Mouse (Mus musculus) MEL (cell line): ENCODE measurements around the gene Zmiz1. TPM values are rescaled to one million over a fixed set of nuclear protein-coding genes. Genes with fewer than 3 reads are reported as not detected.

Source experiments
- DNase-seq: peaks from one replicate; pipeline ENCODE4 v3.0.0; 2011; ENCODE audit warnings: low read depth, low spot score
- H3K27ac ChIP-seq: 2 replicates; pipeline ENCODE4 v1.5.1; 2012; ENCODE audit warnings: low read depth, mild to moderate bottlenecking, control low read depth, low read length, moderate library complexity; ENCODE audit not compliant: control insufficient read depth
- H3K27me3 ChIP-seq, 2 experiments: fragments of 150-350 bp in 1 of 2; sonication (generic) in 1 of 2; 2 replicates each; pipeline ENCODE4 v1.6.1; 2012; ENCODE audit warnings: low read length in 2 of 2, mild to moderate bottlenecking in 2 of 2, improper control_type of control experiment in 1 of 2, moderate library complexity in 1 of 2; ENCODE audit not compliant: insufficient read depth in 2 of 2, control insufficient read depth in 1 of 2
- H3K36me3 ChIP-seq, 2 experiments: 2 replicates each; pipeline ENCODE4 v1.6.1; 2012 to 2014; ENCODE audit warnings: low read length in 2 of 2, improper control_type of control experiment in 1 of 2, inconsistent platforms in 1 of 2, mild to moderate bottlenecking in 1 of 2; ENCODE audit not compliant: insufficient read depth in 2 of 2, control insufficient read depth in 1 of 2
- H3K4me1 ChIP-seq, 2 experiments: fragments of 150-350 bp in 1 of 2; sonication (generic) in 1 of 2; 2 replicates each; pipeline ENCODE4 v1.6.1; 2012; ENCODE audit warnings: low read length in 2 of 2, improper control_type of control experiment in 1 of 2, mild to moderate bottlenecking in 1 of 2; ENCODE audit not compliant: insufficient read depth in 2 of 2, control insufficient read depth in 1 of 2
- H3K4me3 ChIP-seq, 2 experiments: fragments of 150-350 bp in 1 of 2; sonication (generic) in 1 of 2; 2 replicates each; pipeline ENCODE4 v1.5.1; 2012; ENCODE audit warnings: low read depth in 2 of 2, low read length in 2 of 2, mild to moderate bottlenecking in 2 of 2, moderate library complexity in 2 of 2, control low read depth in 1 of 2, improper control_type of control experiment in 1 of 2; ENCODE audit not compliant: control insufficient read depth in 1 of 2, insufficient read depth in 1 of 2
- H3K79me2 ChIP-seq: 2 replicates; pipeline ENCODE4 v1.6.1; 2012; ENCODE audit warnings: mild to moderate bottlenecking, low read length, moderate library complexity; ENCODE audit not compliant: control insufficient read depth, poor library complexity, insufficient read depth
- H3K9ac ChIP-seq: 2 replicates; pipeline ENCODE4 v1.6.1; 2012; ENCODE audit warnings: low read depth, mild to moderate bottlenecking, control low read depth, low read length, moderate library complexity; ENCODE audit not compliant: control insufficient read depth, poor library complexity, severe bottlenecking
- H3K9me3 ChIP-seq: fragments of 150-350 bp; sonication (generic); replicated peaks from 2 replicates; pipeline ENCODE4 v1.6.1; 2012; ENCODE audit warnings: mild to moderate bottlenecking, low read length, improper control_type of control experiment, moderate library complexity; ENCODE audit not compliant: insufficient read depth
- BHLHE40 ChIP-seq: IDR thresholded peaks from 2 replicates; pipeline ENCODE4 v1.6.1; 2012; ENCODE audit warnings: low read depth, mild to moderate bottlenecking, inconsistent platforms, low read length, improper control_type of control experiment, borderline replicate concordance
- CHD1 ChIP-seq: IDR thresholded peaks from 2 replicates; pipeline ENCODE4 v1.6.1; 2012; ENCODE audit warnings: low read depth, mild to moderate bottlenecking, inconsistent platforms, low read length, improper control_type of control experiment
- CHD2 ChIP-seq: IDR thresholded peaks from 2 replicates; pipeline ENCODE4 v1.6.1; 2011; ENCODE audit warnings: low read length, improper control_type of control experiment
- CTCF ChIP-seq, 3 experiments: IDR thresholded peaks in 2 of 3; conservative IDR thresholded peaks in 1 of 3; 2 replicates each; pipeline ENCODE4 v1.5.1; 2011 to 2012; ENCODE audit warnings: low read length in 3 of 3, low read depth in 2 of 3, mild to moderate bottlenecking in 2 of 3, improper control_type of control experiment in 1 of 3, inconsistent platforms in 1 of 3, mixed read lengths in 1 of 3, moderate library complexity in 1 of 3; ENCODE audit not compliant: control insufficient read depth in 1 of 3, insufficient read depth in 1 of 3, poor library complexity in 1 of 3, severe bottlenecking in 1 of 3
- E2F4 ChIP-seq: IDR thresholded peaks from 2 replicates; pipeline ENCODE4 v1.6.1; 2011; ENCODE audit warnings: low read depth, low read length, improper control_type of control experiment, borderline replicate concordance
- ELF1 ChIP-seq: IDR thresholded peaks from 2 replicates; pipeline ENCODE4 v1.6.1; 2014; ENCODE audit warnings: low read depth, mild to moderate bottlenecking, inconsistent platforms, low read length, improper control_type of control experiment, moderate library complexity
- EP300 ChIP-seq, 2 experiments: IDR thresholded peaks; 2 replicates each; pipeline ENCODE4 v1.6.1; 2011; ENCODE audit warnings: improper control_type of control experiment in 2 of 2, low read length in 2 of 2, low read depth in 1 of 2, mild to moderate bottlenecking in 1 of 2
- ETS1 ChIP-seq: IDR thresholded peaks from 2 replicates; pipeline ENCODE4 v1.6.1; 2012; ENCODE audit warnings: low read depth, mild to moderate bottlenecking, inconsistent platforms, low read length, improper control_type of control experiment, moderate library complexity
- HCFC1 ChIP-seq: IDR thresholded peaks from 2 replicates; pipeline ENCODE4 v1.6.1; 2012; ENCODE audit warnings: low read depth, mild to moderate bottlenecking, inconsistent platforms, low read length, improper control_type of control experiment, moderate library complexity
- JUND ChIP-seq: IDR thresholded peaks from 2 replicates; pipeline ENCODE4 v1.6.1; 2011; ENCODE audit warnings: low read depth, mild to moderate bottlenecking, improper control_type of control experiment, low read length
- KAT2A ChIP-seq: conservative IDR thresholded peaks from 2 replicates; pipeline ENCODE4 v1.6.1; 2012; ENCODE audit warnings: low read depth, low read length, improper control_type of control experiment, inconsistent platforms
- MAFK ChIP-seq: IDR thresholded peaks from 2 replicates; pipeline ENCODE4 v1.6.1; 2011; ENCODE audit warnings: low read depth, mild to moderate bottlenecking, low read length, improper control_type of control experiment, borderline replicate concordance
- MAX ChIP-seq: IDR thresholded peaks from 2 replicates; pipeline ENCODE4 v1.6.1; 2011; ENCODE audit warnings: low read length, improper control_type of control experiment
- MYB ChIP-seq: IDR thresholded peaks from 2 replicates; pipeline ENCODE4 v1.6.1; 2011; ENCODE audit warnings: mild to moderate bottlenecking, low read depth, low read length, improper control_type of control experiment
- MYC ChIP-seq: IDR thresholded peaks from 2 replicates; pipeline ENCODE4 v1.6.1; 2011; ENCODE audit warnings: low read depth, mild to moderate bottlenecking, low read length, improper control_type of control experiment, moderate library complexity
- NRF1 ChIP-seq: IDR thresholded peaks from 2 replicates; pipeline ENCODE4 v1.6.1; 2014; ENCODE audit warnings: low read depth, mild to moderate bottlenecking, inconsistent platforms, low read length, improper control_type of control experiment, moderate library complexity; ENCODE audit not compliant: poor library complexity, insufficient read depth, severe bottlenecking
- POLR2A ChIP-seq, 2 experiments: IDR thresholded peaks; 2 replicates each; pipeline ENCODE4 v1.6.1; 2011 to 2012; ENCODE audit warnings: low read length in 2 of 2, mild to moderate bottlenecking in 2 of 2, control low read depth in 1 of 2, improper control_type of control experiment in 1 of 2, low read depth in 1 of 2, moderate library complexity in 1 of 2; ENCODE audit not compliant: control insufficient read depth in 1 of 2, insufficient read depth in 1 of 2, poor library complexity in 1 of 2
- POLR2AphosphoS2 ChIP-seq: IDR thresholded peaks from 2 replicates; pipeline ENCODE4 v1.6.1; 2011; ENCODE audit warnings: low read length, improper control_type of control experiment
- POLR2AphosphoS5 ChIP-seq: IDR thresholded peaks from 2 replicates; pipeline ENCODE4 v1.6.1; 2012; ENCODE audit warnings: low read depth, borderline replicate concordance, mild to moderate bottlenecking, inconsistent platforms, low read length, moderate library complexity, mixed read lengths
- RAD21 ChIP-seq: IDR thresholded peaks from 2 replicates; pipeline ENCODE4 v1.6.1; 2011; ENCODE audit warnings: mild to moderate bottlenecking, low read depth, low read length, improper control_type of control experiment
- RCOR1 ChIP-seq: IDR thresholded peaks from 2 replicates; pipeline ENCODE4 v1.6.1; 2012; ENCODE audit warnings: low read depth, mild to moderate bottlenecking, inconsistent platforms, low read length, improper control_type of control experiment
- SIN3A ChIP-seq: IDR thresholded peaks from 2 replicates; pipeline ENCODE4 v1.6.1; 2012; ENCODE audit warnings: low read length, improper control_type of control experiment, inconsistent platforms
- SMC3 ChIP-seq: IDR thresholded peaks from 2 replicates; pipeline ENCODE4 v1.6.1; 2011; ENCODE audit warnings: low read depth, low read length, improper control_type of control experiment
- TCF12 ChIP-seq: IDR thresholded peaks from 2 replicates; pipeline ENCODE4 v1.6.1; 2014; ENCODE audit warnings: low read depth, mild to moderate bottlenecking, inconsistent platforms, low read length, improper control_type of control experiment, moderate library complexity
- UBTF ChIP-seq: IDR thresholded peaks from 2 replicates; pipeline ENCODE4 v1.6.1; 2012; ENCODE audit warnings: low read depth, mild to moderate bottlenecking, inconsistent platforms, low read length, improper control_type of control experiment, moderate library complexity, borderline replicate concordance; ENCODE audit not compliant: insufficient read depth
- ZC3H11A ChIP-seq: IDR thresholded peaks from 2 replicates; pipeline ENCODE4 v1.6.1; 2012; ENCODE audit warnings: low read depth, mild to moderate bottlenecking, inconsistent platforms, low read length, improper control_type of control experiment
- ZKSCAN1 ChIP-seq: IDR thresholded peaks from 2 replicates; pipeline ENCODE4 v1.6.1; 2012; ENCODE audit warnings: low read depth, mild to moderate bottlenecking, inconsistent platforms, low read length, improper control_type of control experiment, moderate library complexity
- ZMIZ1 ChIP-seq: IDR thresholded peaks from 2 replicates; pipeline ENCODE4 v1.6.1; 2012; ENCODE audit warnings: low read depth, mild to moderate bottlenecking, inconsistent platforms, low read length, improper control_type of control experiment, moderate library complexity
- ZNF384 ChIP-seq: IDR thresholded peaks from 2 replicates; pipeline ENCODE4 v1.6.1; 2012; ENCODE audit warnings: low read depth, mild to moderate bottlenecking, inconsistent platforms, low read length, improper control_type of control experiment
- polyA plus RNA-seq, 2 experiments: library from polyadenylated mRNA; stranded (reverse) in 1 of 2; unstranded in 1 of 2; fragments of >175 nt in 1 of 2; fragments of >200 nt in 1 of 2; gene quantifications; 2 replicates each; pipeline versions ENCODE4 v1.2.1 to v1.2.4; 2012; ENCODE audit warnings: low replicate concordance in 2 of 2, low read depth in 1 of 2; ENCODE audit not compliant: insufficient read length in 2 of 2, insufficient read depth in 1 of 2, missing spikeins in 1 of 2
- total RNA-seq: library from RNA; depleted of rRNA; stranded (reverse); fragments of 300-350 nt; gene quantifications from 2 replicates; pipeline ENCODE4 v1.2.3, GENCODE M21; 2012

The Zmiz1 gene
- total and polyA plus RNA-seq, 3 experiments: 2.7 to 19.9 TPM; not detected in 1

- H3K27me3 ChIP-seq: no peaks in the 10 kb centered on the region
- H3K79me2 ChIP-seq: no peaks in the 10 kb centered on the region
- H3K9me3 ChIP-seq: no peaks in the 10 kb centered on the region
- no peak overlapping the region for H3K9ac ChIP-seq
- H3K36me3 ChIP-seq: peaks cover 0 to 8% of the 10 kb centered on the region in 2 experiments; a peak in 2 of 4 replicates
- no peak overlapping the region for H3K4me3 ChIP-seq
- peaks cover 0 to 11% of the 10 kb centered on the region in 2 experiments; a peak in 2 of 4 replicates for H3K4me1 ChIP-seq
- H3K27ac ChIP-seq: no peak overlapping the region
- no peak for DNase-seq
- TF ChIP-seq ZMIZ1 (no peak), UBTF (no peak), CTCF (IDR thresholded peaks at IDR 0.05 in 2 of 3, conservative IDR thresholded peaks at IDR 0.05 in 1 of 3; ENCODE audit: control insufficient read depth in 1 of 3, insufficient read depth in 1 of 3, low read depth in 2 of 3, low read length in 3 of 3, poor library complexity in 1 of 3, severe bottlenecking in 1 of 3) (no peak), CHD1 (no peak), KAT2A (no peak), MYB (no peak), ETS1 (no peak), MYC (no peak), EP300 (IDR thresholded peaks at IDR 0.05; ENCODE audit: low read depth in 1 of 2, low read length in 2 of 2) (no peak), ZC3H11A (no peak), POLR2AphosphoS5 (no peak), ZNF384 (no peak), CHD2 (no peak), MAX (no peak), TCF12 (no peak), HCFC1 (no peak), POLR2A (IDR thresholded peaks at IDR 0.05; ENCODE audit: control insufficient read depth in 1 of 2, insufficient read depth in 1 of 2, low read depth in 1 of 2, low read length in 2 of 2, poor library complexity in 1 of 2) (no peak), BHLHE40 (no peak), E2F4 (no peak)
Measured at GRCm38 (mm10) chr14:25635746-25636145, 176.8 kb downstream of the Zmiz1 start.

GRCm38 (mm10) chr14:25636297-25636696, 177.3 kb downstream of the Zmiz1 start:
- no peak for DNase-seq
- Histone ChIP-seq H3K36me3 (peaks cover 0 to 8% of the 10 kb centered on the region in 2 experiments; a peak in 2 of 4 replicates), H3K4me3 (no peak overlapping the region), H3K9me3 (no peaks in the 10 kb centered on the region), H3K79me2 (no peaks in the 10 kb centered on the region), H3K27ac (no peak overlapping the region), H3K27me3 (no peaks in the 10 kb centered on the region), H3K9ac (no peak overlapping the region), H3K4me1 (peaks cover 0 to 11% of the 10 kb centered on the region in 2 experiments; a peak in 2 of 4 replicates)
- no peak for TF ChIP-seq RCOR1
- no peak for TF ChIP-seq KAT2A
- TF ChIP-seq ELF1: no peak
- TF ChIP-seq HCFC1: no peak
- no peak for TF ChIP-seq POLR2AphosphoS2
- TF ChIP-seq JUND: no peak
- no peak for TF ChIP-seq MAFK
- TF ChIP-seq POLR2AphosphoS5: no peak
- TF ChIP-seq CHD1: no peak
- no peak for TF ChIP-seq SIN3A
- TF ChIP-seq ZNF384: no peak
- TF ChIP-seq E2F4: no peak
- no peak for TF ChIP-seq SMC3
- TF ChIP-seq ZKSCAN1: no peak
- no peak for TF ChIP-seq RAD21
- TF ChIP-seq NRF1: no peak
